Mouse (Mus musculus) forebrain, embryonic 16.5 days (tissue): Measurements from ENCODE around the gene Dnah2. TPM values are rescaled to one million over a fixed set of nuclear protein-coding genes. Genes with fewer than 3 reads are reported as not detected.

Experiments used
- ATAC-seq: fragments of 200-750 bp; cut with Nextera tagmentation; 2 replicates; pipeline ENCODE4 v1.8.0; 2017; ENCODE audit warnings: mild to moderate bottlenecking, moderate library complexity
- H3K27ac ChIP-seq: fragments of 300-500 bp; sonication (generic); 2 replicates; pipeline ENCODE4 v1.5.1; 2014; ENCODE audit warnings: low read length, control low read depth
- H3K27me3 ChIP-seq: fragments of 300-500 bp; sonication (generic); replicated peaks from 2 replicates; pipeline ENCODE4 v1.6.1; 2014; ENCODE audit warnings: low read length; ENCODE audit not compliant: control insufficient read depth, insufficient read depth
- H3K36me3 ChIP-seq: fragments of 300-500 bp; sonication (generic); 2 replicates; pipeline ENCODE4 v1.6.1; 2014; ENCODE audit not compliant: control insufficient read depth, insufficient read depth
- H3K4me1 ChIP-seq: fragments of 300-500 bp; sonication (generic); replicated peaks from 2 replicates; pipeline ENCODE4 v1.6.1; 2014; ENCODE audit warnings: low read length; ENCODE audit not compliant: control insufficient read depth, insufficient read depth
- H3K4me2 ChIP-seq: fragments of 300-500 bp; sonication (generic); 2 replicates; pipeline ENCODE4 v1.6.1; 2014; ENCODE audit warnings: mild to moderate bottlenecking, low read length, control low read depth
- H3K4me3 ChIP-seq: fragments of 300-500 bp; sonication (generic); replicated peaks from 2 replicates; pipeline ENCODE4 v1.5.1; 2014; ENCODE audit warnings: mild to moderate bottlenecking, low read length, control low read depth
- H3K9ac ChIP-seq: fragments of 300-500 bp; sonication (generic); replicated peaks from 2 replicates; pipeline ENCODE4 v1.6.1; 2014; ENCODE audit warnings: low read depth, low read length, control low read depth
- H3K9me3 ChIP-seq: fragments of 300-500 bp; sonication (generic); 2 replicates; pipeline ENCODE4 v1.6.1; 2016; ENCODE audit warnings: low read length; ENCODE audit not compliant: control insufficient read depth
- WGBS: fragments of 180-500 bp; shearing (Covaris S2); extraction: QIAGEN DNeasy Blood & Tissue Kit; methylation state at CpG from one replicate; pipeline ENCODE4 v1.1.7; 2014; 5-methylcytosine and 5-hydroxymethylcytosine counted together
- polyA plus RNA-seq: library from polyadenylated mRNA; unstranded; fragments of >200 nt; fragmentation: Nextera tagmentation; extraction: Ambion mirVana; gene quantifications from 2 replicates; pipeline ENCODE4 v1.2.1, GENCODE M21; 2015

The Dnah2 gene
- polyA plus RNA-seq, 1 experiment from 2014 or later, result 3.7 TPM

DNA sequence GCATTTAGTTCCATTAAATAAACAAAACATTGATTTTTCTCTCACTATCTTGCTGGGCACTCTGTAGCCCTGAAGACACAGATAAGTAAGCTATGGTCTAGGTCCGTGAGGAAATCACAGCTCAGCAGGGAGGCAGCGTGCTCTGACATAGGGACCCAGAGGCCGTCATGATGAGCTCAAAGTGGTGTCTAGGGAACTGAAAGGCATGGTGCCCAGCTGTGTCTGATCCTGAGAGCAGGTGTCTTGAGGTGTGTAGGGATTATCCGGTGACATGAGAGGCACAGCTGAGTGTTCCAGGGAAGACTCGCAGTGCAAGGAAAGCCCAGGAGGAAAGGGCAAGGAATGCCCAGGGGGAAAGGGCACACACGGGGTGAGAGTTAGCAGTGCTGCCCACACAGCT, 115.7 kb downstream of the Dnah2 start:
- Histone ChIP-seq H3K27ac (no peak overlapping the region), H3K4me1 (peaks cover 4% of the 10 kb centered on the region), H3K4me3 (no peak overlapping the region), H3K9ac (no peak overlapping the region), H3K36me3 (no peaks in the 10 kb centered on the region), H3K4me2 (no peak overlapping the region), H3K27me3 (no peaks in the 10 kb centered on the region), H3K9me3 (no peaks in the 10 kb centered on the region)
- 67% methylated on average over 6 of the region's 6 CpGs for WGBS
- no peak for ATAC-seq

DNA sequence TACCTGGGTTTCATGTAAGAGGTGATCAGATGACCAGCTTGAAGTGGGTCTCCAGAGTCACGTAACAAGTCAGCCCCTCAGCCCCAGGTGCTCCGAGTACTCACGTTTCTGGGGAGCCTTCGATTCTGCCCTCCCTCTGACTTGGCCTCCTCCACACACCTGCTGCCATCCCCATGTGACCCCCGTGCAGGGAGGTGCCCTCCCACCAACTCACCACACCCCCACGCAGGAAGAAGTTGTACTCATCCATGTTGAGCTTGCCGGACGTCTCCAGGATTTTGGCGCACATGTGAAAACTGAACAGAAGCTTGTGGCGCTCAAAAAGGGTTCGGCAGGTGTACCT, 116.3 kb downstream of the Dnah2 start:
- Histone ChIP-seq H3K36me3 (no peaks in the 10 kb centered on the region), H3K4me1 (peaks cover 4% of the 10 kb centered on the region), H3K9ac (no peak overlapping the region), H3K4me3 (no peak overlapping the region), H3K27me3 (no peaks in the 10 kb centered on the region), H3K27ac (no peak overlapping the region), H3K4me2 (no peak overlapping the region), H3K9me3 (no peaks in the 10 kb centered on the region)
- ATAC-seq, result no peak
- WGBS, result 76% methylated on average over 11 of the region's 11 CpGs

DNA sequence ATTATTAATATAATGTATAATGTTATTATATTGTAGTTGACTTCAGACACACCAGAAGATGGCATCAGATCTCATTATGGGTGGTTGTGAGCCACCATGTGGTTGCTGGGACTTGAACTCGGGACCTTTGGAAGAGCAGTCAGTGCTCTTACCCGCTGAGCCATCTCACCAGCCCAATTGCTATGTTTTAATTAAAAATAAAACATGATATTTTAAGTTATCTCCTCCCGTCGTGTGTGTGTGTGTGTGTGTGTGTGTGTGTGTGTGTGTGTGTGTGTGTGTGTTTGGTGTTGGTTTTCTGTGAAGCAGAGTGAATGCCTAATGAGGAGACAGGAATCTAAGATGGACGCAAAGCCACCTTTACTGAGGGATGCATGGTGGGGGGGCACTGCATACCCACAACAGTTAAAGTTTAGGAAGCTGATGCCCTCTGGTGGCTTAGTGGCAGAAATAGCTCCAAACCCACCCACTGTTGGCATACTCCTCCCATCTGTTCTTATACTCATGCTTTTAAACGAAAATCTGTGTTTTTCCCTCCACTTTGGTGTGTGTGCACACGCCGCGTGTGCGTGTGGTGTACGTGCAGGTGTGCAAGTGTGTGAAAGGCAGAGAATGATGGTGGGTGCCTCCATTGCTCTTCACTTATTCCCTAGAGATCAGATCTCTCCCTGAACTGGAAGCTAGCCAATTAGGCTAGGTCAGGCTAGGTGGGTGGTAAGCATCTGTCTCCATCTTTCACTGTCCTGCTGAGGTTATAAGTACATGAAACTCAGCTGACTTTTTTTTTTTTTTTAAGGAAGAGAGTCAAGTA, 116.9 kb downstream of the Dnah2 start:
- H3K4me2 ChIP-seq, result peak overlapping the region; percentile 29; the same call in 1 of the 2 replicates

DNA sequence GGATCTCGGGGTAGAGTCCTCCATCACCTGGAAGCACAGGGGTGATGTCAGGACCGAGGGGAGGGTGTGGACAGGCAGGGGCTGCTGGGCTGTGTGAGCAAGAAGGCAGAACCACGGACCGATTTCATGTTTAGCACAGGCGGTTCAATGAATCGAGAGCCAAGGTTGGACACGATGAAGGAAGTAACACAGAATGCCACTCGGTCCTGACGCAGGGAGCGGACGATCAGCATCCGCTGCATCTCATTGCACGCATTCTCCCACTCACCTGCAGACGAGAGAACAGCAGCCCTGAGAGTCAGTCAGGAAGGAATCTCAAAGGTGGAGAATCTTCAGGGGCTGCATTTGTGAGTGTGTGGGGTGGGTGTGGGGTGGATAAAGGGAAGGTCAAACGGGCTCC, 118.3 kb downstream of the Dnah2 start:
- Histone ChIP-seq H3K27me3 (no peaks in the 10 kb centered on the region), H3K4me3 (no peak overlapping the region), H3K36me3 (no peaks in the 10 kb centered on the region), H3K9ac (no peak overlapping the region), H3K27ac (no peak overlapping the region), H3K4me1 (peaks cover 4% of the 10 kb centered on the region), H3K9me3 (no peaks in the 10 kb centered on the region), H3K4me2 (no peak overlapping the region)
- 91% methylated on average over 15 of the region's 15 CpGs for WGBS
- no peak for ATAC-seq

More for the DNA sequence above, 116.9 kb downstream of the Dnah2 start:
- H3K4me3 ChIP-seq, result no peak overlapping the region
- H3K36me3 ChIP-seq, result no peaks in the 10 kb centered on the region
- 34% methylated on average over 11 of the region's 11 CpGs for WGBS
- no peaks in the 10 kb centered on the region for H3K27me3 ChIP-seq
- no peak overlapping the region for H3K9ac ChIP-seq
- H3K27ac ChIP-seq, result no peak overlapping the region
- no peaks in the 10 kb centered on the region for H3K9me3 ChIP-seq
- peaks cover 4% of the 10 kb centered on the region for H3K4me1 ChIP-seq
- peak; percentile 85 for ATAC-seq

DNA sequence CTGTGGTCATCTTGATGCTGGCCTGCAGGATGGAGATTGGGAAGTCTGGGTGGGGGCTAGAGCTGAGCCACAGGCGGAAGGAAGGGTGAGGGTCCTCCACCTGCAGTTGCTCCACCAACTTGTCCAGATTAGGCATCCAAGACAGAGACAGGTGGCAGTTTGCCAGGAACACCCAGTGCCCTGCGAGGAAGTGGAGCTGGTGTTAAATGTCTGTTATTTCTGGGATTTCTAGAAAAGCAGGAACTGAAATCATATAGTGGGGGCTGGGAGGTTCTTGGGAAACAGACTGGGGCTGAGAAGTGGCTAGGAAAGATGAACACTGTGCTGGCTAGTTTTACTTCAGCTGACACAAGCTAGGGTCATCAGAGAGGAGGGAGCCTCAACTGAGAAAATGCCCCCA, 119.6 kb downstream of the Dnah2 start:
- Histone ChIP-seq H3K4me1 (peaks cover 4% of the 10 kb centered on the region), H3K27ac (no peak overlapping the region), H3K36me3 (no peaks in the 10 kb centered on the region), H3K9me3 (no peaks in the 10 kb centered on the region), H3K27me3 (no peaks in the 10 kb centered on the region), H3K4me3 (no peak overlapping the region), H3K4me2 (no peak overlapping the region), H3K9ac (no peak overlapping the region)
- WGBS, result 54% methylated on average over 2 of the region's 2 CpGs
- no peak for ATAC-seq

DNA sequence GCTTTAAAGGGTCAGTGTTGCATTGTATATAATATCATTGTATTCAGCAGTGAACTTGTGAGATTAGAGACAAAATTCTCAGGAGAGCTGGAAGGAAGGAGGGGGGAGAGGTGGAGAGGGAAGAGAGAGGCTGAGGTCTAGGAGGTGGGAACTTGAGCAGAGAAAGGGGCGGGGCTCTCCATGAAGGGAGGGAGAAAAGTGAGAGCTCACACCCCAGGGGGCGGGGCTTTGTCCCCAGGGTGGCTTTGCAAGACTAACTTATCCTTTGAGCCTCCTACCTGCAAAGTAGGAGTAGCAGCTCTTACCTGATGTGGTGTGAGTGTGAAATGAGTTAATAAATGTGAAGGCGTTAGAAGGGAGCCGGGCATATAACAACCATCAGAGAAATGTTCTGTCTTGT, 120.2 kb downstream of the Dnah2 start:
- peaks cover 4% of the 10 kb centered on the region for H3K4me1 ChIP-seq
- WGBS, result 24% methylated on average over 4 of the region's 4 CpGs
- no peak overlapping the region for H3K4me2 ChIP-seq
- no peak overlapping the region for H3K9ac ChIP-seq
- H3K27ac ChIP-seq, result no peak overlapping the region
- no peak for ATAC-seq
- no peaks in the 10 kb centered on the region for H3K36me3 ChIP-seq
- H3K9me3 ChIP-seq, result no peaks in the 10 kb centered on the region
- no peaks in the 10 kb centered on the region for H3K27me3 ChIP-seq
- no peak overlapping the region for H3K4me3 ChIP-seq

DNA sequence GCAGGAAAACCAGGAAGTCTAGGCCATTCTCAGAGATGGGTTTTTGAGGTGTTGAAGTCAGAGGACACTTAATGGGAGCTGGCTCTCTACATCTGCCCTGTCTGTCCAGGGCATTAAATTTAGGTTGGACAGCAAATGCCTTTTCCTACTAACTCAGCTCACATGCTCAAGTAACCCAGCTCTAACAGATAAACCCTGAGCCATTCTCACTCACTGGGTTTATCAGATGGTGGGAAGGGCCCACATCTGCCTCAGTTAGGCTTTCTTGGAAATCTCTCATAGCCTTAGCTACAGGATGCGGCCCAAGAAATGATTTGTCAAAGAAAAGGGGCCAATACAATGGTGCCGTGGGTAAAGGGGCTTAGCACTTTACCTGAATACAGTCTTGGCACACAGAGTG, 122.7 kb downstream of the Dnah2 start:
- Histone ChIP-seq H3K4me1 (no peaks in the 10 kb centered on the region; the same call in 1 of the 2 replicates), H3K36me3 (no peaks in the 10 kb centered on the region), H3K9ac (no peak overlapping the region), H3K4me2 (no peak overlapping the region), H3K4me3 (no peak overlapping the region), H3K27me3 (peaks cover 10% of the 10 kb centered on the region), H3K27ac (no peak overlapping the region), H3K9me3 (no peaks in the 10 kb centered on the region)
- no peak for ATAC-seq
- WGBS, result 73% methylated on average over 2 of the region's 2 CpGs

DNA sequence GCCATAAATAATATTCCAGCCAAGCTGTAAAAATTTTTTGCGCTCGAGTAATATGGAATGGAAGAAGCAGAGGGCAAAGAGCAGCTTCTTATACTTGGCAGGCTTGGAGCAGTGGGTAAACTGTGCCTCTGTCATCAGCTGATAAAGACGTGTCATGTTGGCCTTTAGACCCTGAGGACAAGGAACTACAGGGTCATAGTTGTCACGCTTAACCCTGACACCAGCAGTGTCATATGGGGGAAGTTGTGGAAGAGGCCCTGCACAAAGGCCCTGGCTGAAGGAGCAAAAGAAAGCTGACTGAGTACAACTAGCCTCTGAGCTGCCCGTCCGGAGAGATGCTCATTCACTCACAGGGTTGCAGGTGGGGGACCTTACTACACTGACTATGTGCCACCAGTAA, 125.0 kb downstream of the Dnah2 start:
- peaks cover 10% of the 10 kb centered on the region for H3K27me3 ChIP-seq
- H3K27ac ChIP-seq, result no peak overlapping the region
- H3K4me3 ChIP-seq, result no peak overlapping the region
- ATAC-seq, result no peak
- H3K4me2 ChIP-seq, result no peak overlapping the region
- H3K4me1 ChIP-seq, result peaks cover 17% of the 10 kb centered on the region
- no peaks in the 10 kb centered on the region for H3K9me3 ChIP-seq
- no peaks in the 10 kb centered on the region for H3K36me3 ChIP-seq
- WGBS, result 88% methylated on average over 6 of the region's 6 CpGs
- H3K9ac ChIP-seq, result no peak overlapping the region

DNA sequence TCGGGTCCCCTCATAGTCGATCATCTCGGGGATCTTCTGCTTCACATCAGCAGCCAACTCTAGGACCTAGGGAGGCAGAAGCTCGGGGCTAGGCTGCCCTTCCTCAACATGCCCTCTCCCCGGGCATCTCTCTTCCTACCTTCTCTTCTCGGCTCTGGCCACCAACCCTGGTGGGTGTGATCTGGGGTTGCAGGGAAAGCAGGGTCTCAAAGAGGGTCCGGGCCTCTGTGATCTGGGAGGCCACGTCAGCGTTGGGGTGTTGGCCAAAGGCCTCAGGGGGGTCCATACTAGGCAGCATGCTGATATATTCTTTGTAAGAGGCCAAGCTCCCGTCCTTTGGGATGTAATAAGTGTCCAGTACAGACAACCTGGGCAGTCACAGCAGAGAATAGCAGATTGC, 126.1 kb downstream of the Dnah2 start:
- 91% methylated on average over 10 of the region's 10 CpGs for WGBS
- Histone ChIP-seq H3K4me1 (peaks cover 18% of the 10 kb centered on the region), H3K9ac (no peak overlapping the region), H3K9me3 (no peaks in the 10 kb centered on the region), H3K4me2 (no peak overlapping the region), H3K4me3 (no peak overlapping the region), H3K36me3 (no peaks in the 10 kb centered on the region), H3K27ac (no peak overlapping the region), H3K27me3 (peaks cover 10% of the 10 kb centered on the region)
- no peak for ATAC-seq
